Mouse (Mus musculus) MEL (cell line): ENCODE measurements at regions not wholly inside any gene's neighbourhood (a gene's known extent, or its start where the extent isn't known, plus 50 kb on each side); places are given as distances from the start of the nearest gene placed in this dataset.

Experiments
- DNase-seq: peaks from one replicate; pipeline ENCODE4 v3.0.0; 2011; ENCODE audit warnings: low read depth, low spot score
- H3K27ac ChIP-seq: 2 replicates; pipeline ENCODE4 v1.5.1; 2012; ENCODE audit warnings: low read depth, mild to moderate bottlenecking, control low read depth, low read length, moderate library complexity; ENCODE audit not compliant: control insufficient read depth
- H3K27me3 ChIP-seq, 2 experiments: fragments of 150-350 bp in 1 of 2; sonication (generic) in 1 of 2; 2 replicates each; pipeline ENCODE4 v1.6.1; 2012; ENCODE audit warnings: low read length in 2 of 2, mild to moderate bottlenecking in 2 of 2, improper control_type of control experiment in 1 of 2, moderate library complexity in 1 of 2; ENCODE audit not compliant: insufficient read depth in 2 of 2, control insufficient read depth in 1 of 2
- H3K36me3 ChIP-seq, 2 experiments: 2 replicates each; pipeline ENCODE4 v1.6.1; 2012 to 2014; ENCODE audit warnings: low read length in 2 of 2, improper control_type of control experiment in 1 of 2, inconsistent platforms in 1 of 2, mild to moderate bottlenecking in 1 of 2; ENCODE audit not compliant: insufficient read depth in 2 of 2, control insufficient read depth in 1 of 2
- H3K4me1 ChIP-seq, 2 experiments: fragments of 150-350 bp in 1 of 2; sonication (generic) in 1 of 2; 2 replicates each; pipeline ENCODE4 v1.6.1; 2012; ENCODE audit warnings: low read length in 2 of 2, improper control_type of control experiment in 1 of 2, mild to moderate bottlenecking in 1 of 2; ENCODE audit not compliant: insufficient read depth in 2 of 2, control insufficient read depth in 1 of 2
- H3K4me3 ChIP-seq, 2 experiments: fragments of 150-350 bp in 1 of 2; sonication (generic) in 1 of 2; 2 replicates each; pipeline ENCODE4 v1.5.1; 2012; ENCODE audit warnings: low read depth in 2 of 2, low read length in 2 of 2, mild to moderate bottlenecking in 2 of 2, moderate library complexity in 2 of 2, control low read depth in 1 of 2, improper control_type of control experiment in 1 of 2; ENCODE audit not compliant: control insufficient read depth in 1 of 2, insufficient read depth in 1 of 2
- H3K79me2 ChIP-seq: 2 replicates; pipeline ENCODE4 v1.6.1; 2012; ENCODE audit warnings: mild to moderate bottlenecking, low read length, moderate library complexity; ENCODE audit not compliant: control insufficient read depth, poor library complexity, insufficient read depth
- H3K9ac ChIP-seq: 2 replicates; pipeline ENCODE4 v1.6.1; 2012; ENCODE audit warnings: low read depth, mild to moderate bottlenecking, control low read depth, low read length, moderate library complexity; ENCODE audit not compliant: control insufficient read depth, poor library complexity, severe bottlenecking
- H3K9me3 ChIP-seq: fragments of 150-350 bp; sonication (generic); replicated peaks from 2 replicates; pipeline ENCODE4 v1.6.1; 2012; ENCODE audit warnings: mild to moderate bottlenecking, low read length, improper control_type of control experiment, moderate library complexity; ENCODE audit not compliant: insufficient read depth
- BHLHE40 ChIP-seq: IDR thresholded peaks from 2 replicates; pipeline ENCODE4 v1.6.1; 2012; ENCODE audit warnings: low read depth, mild to moderate bottlenecking, inconsistent platforms, low read length, improper control_type of control experiment, borderline replicate concordance
- CHD1 ChIP-seq: IDR thresholded peaks from 2 replicates; pipeline ENCODE4 v1.6.1; 2012; ENCODE audit warnings: low read depth, mild to moderate bottlenecking, inconsistent platforms, low read length, improper control_type of control experiment
- CTCF ChIP-seq, 3 experiments: IDR thresholded peaks in 2 of 3; conservative IDR thresholded peaks in 1 of 3; 2 replicates each; pipeline ENCODE4 v1.5.1; 2011 to 2012; ENCODE audit warnings: low read length in 3 of 3, low read depth in 2 of 3, mild to moderate bottlenecking in 2 of 3, improper control_type of control experiment in 1 of 3, inconsistent platforms in 1 of 3, mixed read lengths in 1 of 3, moderate library complexity in 1 of 3; ENCODE audit not compliant: control insufficient read depth in 1 of 3, insufficient read depth in 1 of 3, poor library complexity in 1 of 3, severe bottlenecking in 1 of 3
- ELF1 ChIP-seq: IDR thresholded peaks from 2 replicates; pipeline ENCODE4 v1.6.1; 2014; ENCODE audit warnings: low read depth, mild to moderate bottlenecking, inconsistent platforms, low read length, improper control_type of control experiment, moderate library complexity
- ETS1 ChIP-seq: IDR thresholded peaks from 2 replicates; pipeline ENCODE4 v1.6.1; 2012; ENCODE audit warnings: low read depth, mild to moderate bottlenecking, inconsistent platforms, low read length, improper control_type of control experiment, moderate library complexity
- GABPA ChIP-seq: IDR thresholded peaks from 2 replicates; pipeline ENCODE4 v1.6.1; 2012; ENCODE audit warnings: low read depth, mild to moderate bottlenecking, inconsistent platforms, low read length, improper control_type of control experiment, moderate library complexity
- HCFC1 ChIP-seq: IDR thresholded peaks from 2 replicates; pipeline ENCODE4 v1.6.1; 2012; ENCODE audit warnings: low read depth, mild to moderate bottlenecking, inconsistent platforms, low read length, improper control_type of control experiment, moderate library complexity
- JUND ChIP-seq: IDR thresholded peaks from 2 replicates; pipeline ENCODE4 v1.6.1; 2011; ENCODE audit warnings: low read depth, mild to moderate bottlenecking, improper control_type of control experiment, low read length
- MAX ChIP-seq: IDR thresholded peaks from 2 replicates; pipeline ENCODE4 v1.6.1; 2011; ENCODE audit warnings: low read length, improper control_type of control experiment
- MAZ ChIP-seq: IDR thresholded peaks from 2 replicates; pipeline ENCODE4 v1.6.1; 2012; ENCODE audit warnings: low read depth, mild to moderate bottlenecking, inconsistent platforms, low read length, improper control_type of control experiment
- MEF2A ChIP-seq: IDR thresholded peaks from 2 replicates; pipeline ENCODE4 v1.6.1; 2014; ENCODE audit warnings: low read depth, mild to moderate bottlenecking, inconsistent platforms, low read length, improper control_type of control experiment; ENCODE audit not compliant: poor library complexity, insufficient replicate concordance, severe bottlenecking; ENCODE audit errors: extremely low read depth
- MXI1 ChIP-seq: IDR thresholded peaks from 2 replicates; pipeline ENCODE4 v1.6.1; 2011; ENCODE audit warnings: mild to moderate bottlenecking, low read depth, low read length, improper control_type of control experiment
- MYB ChIP-seq: IDR thresholded peaks from 2 replicates; pipeline ENCODE4 v1.6.1; 2011; ENCODE audit warnings: mild to moderate bottlenecking, low read depth, low read length, improper control_type of control experiment
- NELFE ChIP-seq: IDR thresholded peaks from 2 replicates; pipeline ENCODE4 v1.6.1; 2011; ENCODE audit warnings: low read depth, low read length, improper control_type of control experiment
- NRF1 ChIP-seq: IDR thresholded peaks from 2 replicates; pipeline ENCODE4 v1.6.1; 2014; ENCODE audit warnings: low read depth, mild to moderate bottlenecking, inconsistent platforms, low read length, improper control_type of control experiment, moderate library complexity; ENCODE audit not compliant: poor library complexity, insufficient read depth, severe bottlenecking
- POLR2AphosphoS2 ChIP-seq: IDR thresholded peaks from 2 replicates; pipeline ENCODE4 v1.6.1; 2011; ENCODE audit warnings: low read length, improper control_type of control experiment
- POLR2AphosphoS5 ChIP-seq: IDR thresholded peaks from 2 replicates; pipeline ENCODE4 v1.6.1; 2012; ENCODE audit warnings: low read depth, borderline replicate concordance, mild to moderate bottlenecking, inconsistent platforms, low read length, moderate library complexity, mixed read lengths
- SMC3 ChIP-seq: IDR thresholded peaks from 2 replicates; pipeline ENCODE4 v1.6.1; 2011; ENCODE audit warnings: low read depth, low read length, improper control_type of control experiment
- USF1 ChIP-seq: IDR thresholded peaks from 2 replicates; pipeline ENCODE4 v1.6.1; 2014; ENCODE audit warnings: low read depth, mild to moderate bottlenecking, inconsistent platforms, low read length, improper control_type of control experiment, moderate library complexity
- USF2 ChIP-seq, 2 experiments: IDR thresholded peaks; 2 replicates each; pipeline ENCODE4 v1.6.1; 2011 to 2012; ENCODE audit warnings: improper control_type of control experiment in 2 of 2, low read length in 2 of 2, borderline replicate concordance in 1 of 2, inconsistent platforms in 1 of 2, low read depth in 1 of 2, mild to moderate bottlenecking in 1 of 2; ENCODE audit not compliant: insufficient read depth in 1 of 2
- ZC3H11A ChIP-seq: IDR thresholded peaks from 2 replicates; pipeline ENCODE4 v1.6.1; 2012; ENCODE audit warnings: low read depth, mild to moderate bottlenecking, inconsistent platforms, low read length, improper control_type of control experiment
- ZMIZ1 ChIP-seq: IDR thresholded peaks from 2 replicates; pipeline ENCODE4 v1.6.1; 2012; ENCODE audit warnings: low read depth, mild to moderate bottlenecking, inconsistent platforms, low read length, improper control_type of control experiment, moderate library complexity
- ZNF384 ChIP-seq: IDR thresholded peaks from 2 replicates; pipeline ENCODE4 v1.6.1; 2012; ENCODE audit warnings: low read depth, mild to moderate bottlenecking, inconsistent platforms, low read length, improper control_type of control experiment

DNA sequence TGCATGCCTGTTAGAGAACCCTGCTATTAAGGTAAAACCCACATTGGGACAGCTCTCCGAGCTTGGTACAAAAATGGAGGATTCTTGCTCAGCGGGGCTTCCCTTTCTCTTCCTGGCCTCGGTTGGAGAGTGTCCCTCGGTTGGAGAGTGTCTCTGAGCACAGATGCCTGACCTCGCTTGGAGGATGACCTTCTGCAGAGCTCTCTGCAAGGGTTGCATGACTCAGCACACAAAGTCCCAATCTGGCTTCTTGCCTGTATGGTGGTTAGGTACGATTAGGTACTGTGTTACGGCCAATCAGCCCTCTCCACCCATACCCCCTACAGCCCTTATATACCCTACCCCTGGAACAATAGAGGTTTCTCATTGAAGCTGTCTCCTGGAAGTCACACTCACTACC lies 177.1 kb upstream of the Rreb1 start:
- no peak overlapping the region for H3K9ac ChIP-seq
- no peak overlapping the region for H3K27ac ChIP-seq
- H3K36me3 ChIP-seq: no peaks in the 10 kb centered on the region
- H3K79me2 ChIP-seq: no peaks in the 10 kb centered on the region
- no peaks in the 10 kb centered on the region for H3K9me3 ChIP-seq
- DNase-seq: no peak
- TF ChIP-seq ELF1 (no peak), CHD1 (no peak), MAX (no peak), MXI1 (no peak), NELFE (no peak), POLR2AphosphoS5 (no peak), ZNF384 (no peak), ZC3H11A (no peak), USF1 (no peak), SMC3 (no peak), MAZ (no peak), CTCF (IDR thresholded peaks at IDR 0.05 in 2 of 3, conservative IDR thresholded peaks at IDR 0.05 in 1 of 3; ENCODE audit: control insufficient read depth in 1 of 3, insufficient read depth in 1 of 3, low read depth in 2 of 3, low read length in 3 of 3, poor library complexity in 1 of 3, severe bottlenecking in 1 of 3) (no peak), NRF1 (no peak), MYB (no peak), POLR2AphosphoS2 (no peak), ETS1 (no peak), MEF2A (no peak), USF2 (IDR thresholded peaks at IDR 0.05; ENCODE audit: borderline replicate concordance in 1 of 2, insufficient read depth in 1 of 2, low read depth in 1 of 2, low read length in 2 of 2) (no peak)
- no peak overlapping the region for H3K4me3 ChIP-seq
- no peaks in the 10 kb centered on the region for H3K27me3 ChIP-seq
- H3K4me1 ChIP-seq: no peaks in the 10 kb centered on the region; a peak in 1 of 4 replicates

GRCm38 (mm10) chr13:37602256-37602655 lies 175.9 kb upstream of the Rreb1 start:
- TF ChIP-seq BHLHE40: no peak
- no peak for TF ChIP-seq MEF2A
- no peak for TF ChIP-seq MYB
- TF ChIP-seq JUND: no peak
- no peak for TF ChIP-seq CHD1
- TF ChIP-seq MXI1: no peak
- TF ChIP-seq NRF1: no peak
- no peak for TF ChIP-seq ETS1
- no peak for TF ChIP-seq POLR2AphosphoS2
- no peak for TF ChIP-seq HCFC1
- no peak for TF ChIP-seq GABPA
- TF ChIP-seq ZMIZ1: no peak
- TF ChIP-seq, all 39 proteins: peak for 0
- no peak overlapping the region for H3K27ac ChIP-seq
- no peak overlapping the region for H3K4me3 ChIP-seq
- no peak for DNase-seq
- H3K27me3 ChIP-seq: no peaks in the 10 kb centered on the region
- H3K9me3 ChIP-seq: no peaks in the 10 kb centered on the region
- no peaks in the 10 kb centered on the region for H3K79me2 ChIP-seq
- no peaks in the 10 kb centered on the region for H3K36me3 ChIP-seq
- no peaks in the 10 kb centered on the region; a peak in 1 of 4 replicates for H3K4me1 ChIP-seq
- no peak overlapping the region for H3K9ac ChIP-seq
